Mouse (Mus musculus): Measurements from ENCODE around the gene Flt1. TPM values are rescaled to one million over a fixed set of nuclear protein-coding genes. Genes with fewer than 3 reads are reported as not detected.

Flt1 gene
- total RNA-seq, 2 experiments from 2014 or later, result 61.7 to 76.9 TPM

- intact Hi-C loops (cut with DNase I), result no loop called here
- DNase-seq (ENCODE audit: low spot score), result no peak
These were observed 46.5 kb downstream of the Flt1 start for GRCm38 (mm10) chr5:147679316-147679715.

DNA sequence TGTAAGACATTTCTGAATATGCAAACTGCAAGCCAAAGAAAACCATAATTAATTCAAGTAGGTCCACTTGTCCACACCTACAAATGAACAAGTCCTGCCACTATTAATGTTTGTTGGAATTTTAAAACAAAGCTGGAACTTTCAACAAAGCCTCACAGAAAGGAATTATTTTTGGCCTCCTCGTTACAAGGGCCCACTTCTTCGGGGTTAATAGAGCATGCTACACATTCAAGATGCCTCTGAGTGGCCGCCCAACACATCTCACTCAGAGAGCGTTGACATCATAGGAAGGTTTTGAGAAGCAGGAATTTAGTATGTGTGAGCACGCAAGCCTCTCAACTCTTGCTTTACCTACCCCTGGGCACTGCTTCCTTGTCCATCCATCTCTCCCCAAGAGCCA is 50.0 kb downstream of the Flt1 start:
- intact Hi-C loops (cut with DNase I), result no loop called here
- DNase-seq (ENCODE audit: low spot score), result no peak

GRCm38 (mm10) chr5:147671765-147672424 is 53.9 kb downstream of the Flt1 start:
- intact Hi-C loops (cut with DNase I), result loop anchor here (5.0 kb wide), 1 partner anchor 50 kb away; no protein-coding TSS in a partner anchor
- DNase-seq (ENCODE audit: low spot score), result peak; percentile 13

DNA sequence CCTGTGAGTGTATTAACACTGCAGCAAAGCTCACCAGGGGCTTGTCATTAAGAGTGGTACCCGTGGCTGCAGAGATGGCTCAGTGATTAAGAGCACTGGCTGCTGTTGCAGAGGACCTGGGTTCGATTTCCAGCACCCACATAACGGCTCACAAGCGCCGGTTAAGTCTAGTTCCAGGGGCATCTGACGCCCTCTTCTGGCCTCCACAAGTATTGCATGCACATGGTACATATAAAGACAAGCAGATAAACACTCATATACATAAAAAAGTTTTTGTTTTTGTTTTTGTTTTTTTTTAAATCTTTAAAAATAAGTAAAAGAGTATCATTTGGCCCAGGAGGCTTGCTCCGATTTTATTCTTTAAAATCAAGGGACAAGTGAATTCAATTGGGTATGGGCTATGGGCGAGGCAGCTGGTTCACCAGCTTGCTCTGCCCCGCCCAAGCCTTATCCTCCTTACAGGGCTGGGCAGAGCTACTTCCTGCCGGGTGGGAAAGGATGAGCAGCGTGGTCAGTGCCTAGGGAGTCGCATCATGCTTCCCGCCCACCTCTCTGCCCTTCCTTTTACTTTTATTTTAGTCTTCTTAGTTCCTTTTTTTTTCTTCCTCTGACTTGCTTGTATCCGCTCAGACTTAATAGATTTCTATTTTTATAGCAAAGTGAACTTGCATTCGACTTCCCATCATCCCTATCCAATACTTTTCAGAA is 57.0 kb downstream of the Flt1 start:
- no peak for DNase-seq (ENCODE audit: low spot score)
- intact Hi-C loops (cut with DNase I), result no loop called here

GRCm38 (mm10) chr5:147665946-147666345 is 59.9 kb downstream of the Flt1 start:
- intact Hi-C loops (cut with DNase I), result no loop called here
- DNase-seq (ENCODE audit: low spot score), result no peak

DNA sequence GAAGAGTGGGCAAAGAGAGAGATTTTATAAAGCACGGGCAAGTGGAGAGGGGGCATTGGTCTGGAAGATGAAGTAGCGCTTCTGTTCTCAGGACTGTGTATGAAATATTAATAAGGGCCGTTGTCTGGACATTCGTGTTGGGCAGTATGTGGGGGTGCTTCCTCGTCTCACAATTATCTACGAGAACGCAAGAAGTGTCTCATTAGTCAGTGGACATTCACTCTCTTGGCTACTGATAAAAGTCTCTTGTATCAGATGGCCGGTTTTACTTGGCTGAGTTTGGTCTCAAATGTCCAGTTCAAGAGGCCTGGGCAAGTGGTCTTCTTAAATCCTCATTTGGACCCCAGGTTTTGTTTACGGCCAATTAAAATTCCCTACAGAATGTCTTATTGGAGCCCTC is 60.4 kb downstream of the Flt1 start:
- no peak for DNase-seq (ENCODE audit: low spot score)
- intact Hi-C loops (cut with DNase I), result no loop called here

DNA sequence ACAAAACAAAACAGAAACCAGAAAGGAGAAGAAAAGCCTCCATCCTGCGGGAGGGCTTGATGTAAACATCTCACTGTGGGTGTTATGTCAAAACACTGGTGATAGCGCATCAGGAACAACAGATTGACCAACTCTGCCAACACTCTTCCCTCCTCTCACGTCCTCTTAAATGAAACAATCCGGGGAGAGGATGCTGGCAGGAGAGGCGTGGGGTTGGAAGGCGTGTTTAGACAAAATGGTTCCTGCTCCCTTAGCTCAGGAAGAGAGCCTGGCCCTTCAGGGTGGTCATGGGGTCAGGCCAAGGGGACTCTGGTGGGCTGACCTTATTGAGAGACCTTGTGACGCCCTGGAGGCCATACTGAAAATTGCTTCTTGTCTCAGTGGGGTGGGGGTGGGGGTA is 65.9 kb downstream of the Flt1 start:
- DNase-seq (ENCODE audit: low spot score), result no peak
- intact Hi-C loops (cut with DNase I), result loop anchor here (5.0 kb wide), 1 partner anchor 57 kb away; no protein-coding TSS in a partner anchor

GRCm38 (mm10) chr5:147657882-147658855 is 67.6 kb downstream of the Flt1 start:
- intact Hi-C loops (cut with DNase I), result loop anchor here (5.0 kb wide), 1 partner anchor 59 kb away; no protein-coding TSS in a partner anchor
- DNase-seq (ENCODE audit: low spot score), result peak; percentile 65

GRCm38 (mm10) chr5:147655761-147656160 is 70.0 kb downstream of the Flt1 start:
- DNase-seq (ENCODE audit: low spot score), result no peak
- intact Hi-C loops (cut with DNase I), result loop anchor here (5.0 kb wide), 1 partner anchor 62 kb away; no protein-coding TSS in a partner anchor

DNA sequence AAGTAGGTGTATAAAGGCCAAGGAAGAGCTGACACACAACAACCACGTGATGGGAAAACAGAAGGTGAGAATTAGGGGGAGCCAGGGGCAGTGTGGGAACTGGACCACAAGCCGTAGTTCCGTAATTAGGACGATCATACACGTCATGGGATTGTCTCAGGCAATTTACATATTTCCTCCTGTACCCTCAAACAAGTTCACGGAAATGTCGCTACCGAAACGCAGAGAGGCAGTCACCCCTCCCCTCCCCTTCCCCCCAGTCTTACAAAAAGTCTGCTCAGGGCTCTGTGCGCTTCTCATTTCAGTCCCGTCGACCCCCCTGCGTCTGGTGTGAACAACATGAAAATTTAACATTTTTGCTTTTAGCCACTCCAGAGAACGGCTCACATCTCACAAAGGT is 74.6 kb downstream of the Flt1 start:
- no peak for DNase-seq (ENCODE audit: low spot score)
- intact Hi-C loops (cut with DNase I), result no loop called here

DNA sequence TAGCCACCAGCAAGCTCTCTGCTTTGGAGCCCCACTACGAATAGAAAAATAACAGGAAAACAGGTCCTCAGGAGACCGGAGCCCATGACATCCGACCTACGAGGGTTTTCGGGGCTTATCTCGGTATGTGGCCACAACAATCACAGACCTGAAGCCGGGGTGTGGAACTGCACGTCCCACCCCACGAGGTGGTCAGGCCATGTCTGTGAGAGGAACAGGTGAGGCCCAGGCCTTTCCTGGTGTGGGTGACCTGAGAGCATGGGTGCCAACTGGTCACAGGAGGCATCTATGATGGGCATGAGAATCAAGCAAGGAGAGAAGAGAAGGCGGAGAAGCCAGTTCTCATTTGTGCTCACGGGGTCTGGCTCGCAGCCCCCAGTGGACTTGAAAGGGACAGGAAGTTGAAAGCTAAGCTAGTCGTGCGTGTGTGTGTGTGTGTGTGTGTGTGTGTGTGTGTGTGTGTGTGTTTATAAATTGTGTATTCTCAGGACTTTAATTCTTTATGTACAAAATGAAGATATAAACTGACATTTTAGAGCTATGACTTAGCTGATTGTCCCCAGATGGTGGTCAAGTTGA is 79.4 kb downstream of the Flt1 start:
- intact Hi-C loops (cut with DNase I), result loop anchor here (5.0 kb wide), 1 partner anchor 64 kb away; no protein-coding TSS in a partner anchor
- no peak for DNase-seq (ENCODE audit: low spot score)

DNA sequence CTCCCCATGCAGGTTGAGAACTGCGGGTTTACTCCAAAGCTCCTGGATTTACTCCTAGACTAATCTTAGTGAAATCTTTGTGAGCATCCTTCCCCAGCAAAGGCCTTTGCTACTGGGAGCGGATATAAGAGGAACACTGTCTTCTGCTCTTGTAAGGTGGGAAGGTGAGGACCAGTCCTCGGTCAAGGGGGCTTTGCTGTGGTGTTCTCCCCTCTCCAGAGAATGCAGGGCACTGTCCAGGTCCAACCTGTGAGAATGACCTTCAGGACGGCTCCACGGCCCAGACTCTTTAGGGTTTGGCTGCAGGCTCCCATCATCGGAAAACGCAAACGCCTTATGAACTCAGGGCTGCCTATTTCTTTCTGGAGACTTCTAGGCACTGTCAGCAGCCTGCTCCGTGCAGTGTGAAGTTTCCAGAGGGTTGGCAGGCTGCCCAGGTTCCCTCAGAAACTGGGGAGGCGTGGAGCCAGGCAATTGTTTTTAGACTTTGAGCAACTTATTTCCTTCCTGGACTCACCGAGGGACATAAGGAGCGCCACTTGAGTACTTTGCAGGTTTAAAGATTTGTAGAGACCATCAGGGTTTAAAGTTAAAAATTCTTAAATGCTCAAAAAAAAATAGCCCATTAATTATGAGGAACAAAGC is 80.7 kb downstream of the Flt1 start:
- intact Hi-C loops (cut with DNase I), result loop anchor here (5.0 kb wide), 1 partner anchor 63 kb away; no protein-coding TSS in a partner anchor
- peak; percentile 73 for DNase-seq (ENCODE audit: low spot score)

DNA sequence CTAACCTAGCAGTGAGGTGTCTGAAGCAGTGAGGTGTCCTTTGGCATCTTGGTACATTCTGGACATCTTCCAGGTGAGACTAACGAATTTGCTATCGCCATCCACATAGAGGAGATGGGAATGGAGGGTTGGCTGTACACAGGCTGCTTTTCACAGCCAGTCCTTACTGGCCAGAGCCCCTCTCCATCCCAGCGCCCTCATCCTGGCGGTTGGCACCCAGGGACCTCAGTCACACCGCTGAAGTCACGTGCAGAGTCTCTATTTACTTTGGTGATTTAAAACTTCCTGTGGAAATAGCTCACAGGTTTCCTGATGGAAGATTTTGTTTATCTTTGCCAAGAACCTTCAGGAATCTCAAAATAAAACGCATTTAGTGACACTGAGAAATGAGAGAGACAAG is 84.4 kb downstream of the Flt1 start:
- intact Hi-C loops (cut with DNase I), result no loop called here
- no peak for DNase-seq (ENCODE audit: low spot score)

DNA sequence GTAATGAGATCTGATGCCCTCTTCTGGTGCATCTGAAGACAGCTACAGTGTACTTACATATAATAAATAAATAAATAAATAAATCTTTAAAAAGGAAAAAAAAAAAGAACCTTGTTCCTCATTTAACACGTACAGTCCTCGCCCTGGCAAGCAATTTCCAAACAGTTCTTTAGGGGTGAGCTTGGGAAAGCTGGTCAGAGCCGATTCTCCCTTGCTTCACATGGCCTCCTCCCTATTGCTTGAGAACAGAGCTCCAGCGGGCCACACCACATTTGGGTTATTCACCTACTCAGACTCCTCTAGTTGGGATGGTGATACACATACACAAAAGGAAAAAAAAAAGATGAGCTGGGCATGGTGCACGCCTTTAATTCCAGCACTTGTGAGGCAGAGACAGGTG is 85.9 kb downstream of the Flt1 start:
- intact Hi-C loops (cut with DNase I), result no loop called here
- DNase-seq (ENCODE audit: low spot score), result no peak

DNA sequence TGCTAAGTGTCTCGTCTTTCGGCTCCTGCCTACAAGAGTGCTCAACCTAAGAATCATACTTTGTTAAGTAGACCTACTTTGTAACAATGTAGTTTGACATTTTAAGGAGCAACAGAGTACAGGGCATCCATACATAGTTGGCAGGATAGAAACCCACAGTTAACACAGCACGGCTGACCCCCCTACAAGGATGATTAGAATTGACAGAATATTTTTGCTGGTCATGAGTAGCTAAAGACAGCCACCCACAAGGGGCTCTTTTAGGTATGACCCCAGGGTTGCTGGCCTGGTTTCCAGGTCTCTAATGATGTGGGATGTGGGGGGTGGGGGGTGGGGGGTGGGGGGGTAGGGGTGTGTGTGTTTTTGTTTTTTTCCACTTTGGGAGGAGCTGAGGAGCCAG is 89.1 kb downstream of the Flt1 start:
- intact Hi-C loops (cut with DNase I), result no loop called here
- DNase-seq (ENCODE audit: low spot score), result no peak

DNA sequence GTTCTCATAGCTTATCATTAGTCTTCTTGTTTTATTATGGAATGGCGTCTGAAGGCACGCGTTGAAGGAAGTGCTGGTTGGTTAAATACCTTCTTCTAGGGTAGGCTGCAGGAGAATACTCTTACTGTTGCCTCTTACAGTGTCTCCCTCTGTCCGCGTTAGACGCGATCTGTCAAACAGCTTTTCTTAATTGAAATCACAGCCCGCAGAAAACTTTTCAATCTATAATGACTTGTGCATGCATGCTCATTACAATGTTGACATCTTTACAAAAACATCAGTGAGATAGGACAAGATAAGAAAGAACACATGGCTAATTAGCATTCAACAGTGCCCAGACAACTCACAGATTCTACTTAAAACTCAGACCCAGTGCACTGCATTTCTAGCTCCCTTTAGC is 89.9 kb downstream of the Flt1 start:
- intact Hi-C loops (cut with DNase I), result no loop called here
- no peak for DNase-seq (ENCODE audit: low spot score)

GRCm38 (mm10) chr5:147634016-147634415 is 91.8 kb downstream of the Flt1 start:
- DNase-seq (ENCODE audit: low spot score), result no peak
- intact Hi-C loops (cut with DNase I), result no loop called here

- intact Hi-C loops (cut with DNase I), result no loop called here
- DNase-seq (ENCODE audit: low spot score), result no peak
These were observed 93.1 kb downstream of the Flt1 start for GRCm38 (mm10) chr5:147632716-147633115.

All from heart, postnatal 25 days (tissue).